Mouse (Mus musculus) forebrain, postnatal 0 days (tissue): ENCODE results near the gene Apopt1. TPM values are rescaled to one million over a fixed set of nuclear protein-coding genes. Genes with fewer than 3 reads are reported as not detected.

ENCODE experiments used
- ATAC-seq: fragments of 200-750 bp; cut with Nextera tagmentation; 2 replicates; pipeline ENCODE4 v1.8.0; 2017; ENCODE audit warnings: mild to moderate bottlenecking, moderate library complexity
- DNase-seq: peaks from one replicate; pipeline ENCODE4 v3.0.0-alpha.2; 2015
- H3K27ac ChIP-seq: fragments of 300-500 bp; sonication (generic); 2 replicates; pipeline ENCODE4 v1.5.1; 2014; ENCODE audit warnings: low read depth, mild to moderate bottlenecking, antibody characterized with exemption, low read length, moderate library complexity, mixed read lengths
- H3K27me3 ChIP-seq: fragments of 300-500 bp; sonication (generic); 2 replicates; pipeline ENCODE4 v1.6.1; 2014; ENCODE audit warnings: mild to moderate bottlenecking, low read length, mixed read lengths; ENCODE audit not compliant: insufficient read depth
- H3K36me3 ChIP-seq: fragments of 300-500 bp; sonication (generic); 2 replicates; pipeline ENCODE4 v1.6.1; 2014; ENCODE audit warnings: mild to moderate bottlenecking, moderate library complexity; ENCODE audit not compliant: insufficient read depth
- H3K4me1 ChIP-seq: fragments of 300-500 bp; sonication (generic); 2 replicates; pipeline ENCODE4 v1.6.1; 2014; ENCODE audit warnings: antibody characterized with exemption; ENCODE audit not compliant: insufficient read depth
- H3K4me2 ChIP-seq: fragments of 300-500 bp; sonication (generic); 2 replicates; pipeline ENCODE4 v1.6.1; 2014; ENCODE audit warnings: low read depth, mild to moderate bottlenecking, moderate library complexity
- H3K4me3 ChIP-seq: fragments of 300-500 bp; sonication (generic); 2 replicates; pipeline ENCODE4 v1.5.1; 2014; ENCODE audit warnings: low read depth, low read length, mixed read lengths
- H3K9ac ChIP-seq: fragments of 300-500 bp; sonication (generic); 2 replicates; pipeline ENCODE4 v1.6.1; 2014; ENCODE audit warnings: mild to moderate bottlenecking
- H3K9me3 ChIP-seq: fragments of 300-500 bp; sonication (generic); 2 replicates; pipeline ENCODE4 v1.6.1; 2016; ENCODE audit warnings: low read length
- CTCF ChIP-seq: sonication (generic); IDR thresholded peaks from 2 replicates; pipeline ENCODE4 v1.5.1; 2016; ENCODE audit warnings: antibody characterized with exemption, control low read depth, low read depth
- WGBS: fragments of 180-500 bp; shearing (Covaris S2); extraction: QIAGEN DNeasy Blood & Tissue Kit; methylation state at CpG from one replicate; pipeline ENCODE4 v1.1.7; 2014; 5-methylcytosine and 5-hydroxymethylcytosine counted together
- polyA plus RNA-seq: library from polyadenylated mRNA; unstranded; fragments of >200 nt; fragmentation: Nextera tagmentation; extraction: Ambion mirVana; gene quantifications from 2 replicates; pipeline ENCODE4 v1.2.1, GENCODE M21; 2015
- total RNA-seq: library from RNA; depleted of rRNA; stranded (reverse); fragments of >200 nt; gene quantifications from 2 replicates; pipeline ENCODE4 v1.2.3, GENCODE M21; 2014

The Apopt1 gene
- total and polyA plus RNA-seq, 2 experiments from 2014 or later: 27.8 to 59.8 TPM

- no peaks in the 10 kb centered on the region for H3K27me3 ChIP-seq
- peaks cover 7% of the 10 kb centered on the region; the same call in 1 of the 2 replicates for H3K4me1 ChIP-seq
- no peak overlapping the region for H3K9ac ChIP-seq
- TF ChIP-seq CTCF: no peak
- DNase-seq: no peak
- no peaks in the 10 kb centered on the region for H3K36me3 ChIP-seq
- no peak overlapping the region for H3K4me3 ChIP-seq
- no peak for ATAC-seq
- H3K9me3 ChIP-seq: no peaks in the 10 kb centered on the region
- H3K27ac ChIP-seq: no peak overlapping the region
- no peak overlapping the region for H3K4me2 ChIP-seq
Measured at GRCm38 (mm10) chr12:111754710-111755109, 41.6 kb downstream of the Apopt1 start.

DNA sequence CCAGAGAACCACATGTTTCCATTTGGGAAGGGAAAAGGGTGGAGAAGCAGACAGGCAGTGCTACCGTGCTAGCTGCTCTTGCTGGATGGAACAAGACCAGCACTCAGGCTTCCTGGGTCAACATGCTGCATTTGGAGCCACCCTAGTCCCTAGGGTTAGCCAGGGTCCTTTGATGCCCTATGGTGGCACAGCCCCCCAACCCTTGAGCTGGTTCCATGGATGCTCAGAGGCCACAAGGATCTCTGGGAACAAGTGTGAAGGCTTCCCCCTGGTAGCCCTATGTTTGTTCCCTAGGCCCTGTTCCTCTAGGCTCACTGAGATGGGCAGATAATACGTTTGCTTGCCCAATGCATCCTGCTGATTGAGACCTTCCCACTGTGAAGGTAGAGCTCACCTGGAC, 42.2 kb downstream of the Apopt1 start:
- DNase-seq (no peak), ATAC-seq (no peak)
- H3K27me3 ChIP-seq: no peaks in the 10 kb centered on the region
- no peak overlapping the region for H3K4me2 ChIP-seq
- H3K27ac ChIP-seq: no peak overlapping the region
- no peaks in the 10 kb centered on the region for H3K36me3 ChIP-seq
- H3K4me3 ChIP-seq: no peak overlapping the region
- TF ChIP-seq CTCF: no peak
- 57% methylated on average over 2 of the region's 2 CpGs for WGBS
- H3K9ac ChIP-seq: no peak overlapping the region
- H3K4me1 ChIP-seq: peaks cover 12% of the 10 kb centered on the region
- no peaks in the 10 kb centered on the region for H3K9me3 ChIP-seq

GRCm38 (mm10) chr12:111756082-111756697, 43.1 kb downstream of the Apopt1 start:
- H3K27ac ChIP-seq: no peak overlapping the region
- H3K4me2 ChIP-seq: no peak overlapping the region
- no peak overlapping the region for H3K4me3 ChIP-seq
- H3K27me3 ChIP-seq: no peaks in the 10 kb centered on the region
- no peaks in the 10 kb centered on the region for H3K9me3 ChIP-seq
- no peaks in the 10 kb centered on the region for H3K36me3 ChIP-seq
- ATAC-seq (no peak), DNase-seq (no peak)
- no peak overlapping the region for H3K9ac ChIP-seq
- peaks cover 18% of the 10 kb centered on the region for H3K4me1 ChIP-seq
- 71% methylated on average over 4 of the region's 4 CpGs for WGBS
- no peak for TF ChIP-seq CTCF

DNA sequence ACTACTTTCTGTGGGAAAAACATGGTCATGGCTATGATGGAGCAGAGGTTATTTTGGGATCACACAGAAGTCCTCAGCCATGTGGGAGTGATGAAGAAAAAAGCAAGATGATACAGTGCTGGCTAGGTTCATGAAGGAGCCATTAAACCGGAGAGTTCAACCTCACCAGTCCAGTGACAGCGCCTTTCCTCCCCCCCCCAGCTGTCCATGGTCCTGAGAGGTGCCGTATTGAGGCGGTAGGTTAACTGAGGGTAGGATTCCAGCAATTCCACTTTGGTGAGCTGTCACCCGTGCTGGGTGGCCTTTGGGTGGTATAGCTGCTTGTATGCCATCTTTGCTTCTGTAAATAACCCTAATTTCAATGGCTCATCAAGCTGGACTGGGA, 43.6 kb downstream of the Apopt1 start:
- no peaks in the 10 kb centered on the region for H3K36me3 ChIP-seq
- no peak overlapping the region for H3K27ac ChIP-seq
- no peak for TF ChIP-seq CTCF
- ATAC-seq (no peak), DNase-seq (no peak)
- no peak overlapping the region for H3K9ac ChIP-seq
- no peak overlapping the region for H3K4me2 ChIP-seq
- H3K4me3 ChIP-seq: no peak overlapping the region
- H3K4me1 ChIP-seq: peaks cover 18% of the 10 kb centered on the region
- 51% methylated on average over 5 of the region's 5 CpGs for WGBS
- no peaks in the 10 kb centered on the region for H3K27me3 ChIP-seq
- H3K9me3 ChIP-seq: no peaks in the 10 kb centered on the region

DNA sequence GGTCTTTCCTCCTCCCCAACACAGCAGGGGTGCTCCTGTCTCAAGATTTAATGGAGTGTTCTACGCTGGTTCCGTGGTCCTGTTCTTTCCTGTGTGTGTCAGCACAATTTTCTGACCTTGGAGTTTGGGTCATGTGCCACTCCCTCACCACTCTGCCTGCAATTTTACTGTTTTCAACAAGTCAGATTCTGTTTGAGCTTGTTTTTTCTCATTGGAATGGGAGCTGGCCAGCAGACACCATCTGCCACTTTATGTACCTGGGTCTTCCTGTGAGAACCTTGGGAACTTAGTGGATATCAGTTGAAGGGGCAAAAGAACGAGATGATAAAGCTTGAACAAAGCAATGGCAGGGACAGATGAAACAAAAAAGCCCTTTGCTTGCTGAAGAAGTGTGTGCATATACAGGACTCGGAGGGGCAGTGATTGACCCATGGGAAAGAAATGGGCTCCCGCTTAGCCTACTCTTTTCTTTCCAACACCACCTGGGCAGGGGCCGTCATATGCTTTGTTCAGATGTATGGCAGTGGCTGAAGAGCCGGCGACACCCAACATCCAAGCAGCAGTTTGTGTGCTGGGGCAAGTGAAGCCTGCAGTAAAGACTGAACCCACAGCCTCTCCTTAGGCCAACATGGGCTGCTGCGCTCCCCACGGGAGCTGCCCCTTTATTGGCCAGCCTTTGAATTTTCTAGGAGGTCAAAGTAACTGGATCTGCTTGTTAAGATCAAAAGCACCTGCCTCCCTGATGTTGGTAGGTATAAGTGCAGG, 44.7 kb downstream of the Apopt1 start:
- peak overlapping the region; percentile 96 for H3K4me3 ChIP-seq
- H3K36me3 ChIP-seq: 0 out of 2 replicates have a peak, but pooled peaks cover 3% of the 10 kb centered on the region
- H3K4me1 ChIP-seq: peaks cover 18% of the 10 kb centered on the region
- ATAC-seq: no peak
- H3K9ac ChIP-seq: peak overlapping the region; percentile 99
- TF ChIP-seq CTCF: no peak
- H3K27ac ChIP-seq: peak overlapping the region; percentile 95
- H3K27me3 ChIP-seq: no peaks in the 10 kb centered on the region
- DNase-seq: no peak
- 49% methylated on average over 10 of the region's 10 CpGs for WGBS
- peak overlapping the region; percentile 98 for H3K4me2 ChIP-seq
- H3K9me3 ChIP-seq: no peaks in the 10 kb centered on the region

- Histone ChIP-seq H3K36me3 (peaks cover 10% of the 10 kb centered on the region; the same call in 1 of the 2 replicates), H3K9ac (peak within 1 kb of the TSS; percentile 99), H3K27ac (peak within 1 kb of the TSS; percentile 95), H3K4me2 (peak within 1 kb of the TSS; percentile 98), H3K4me3 (peak within 1 kb of the TSS; percentile 96), H3K9me3 (no peaks in the 10 kb centered on the region), H3K27me3 (no peaks in the 10 kb centered on the region), H3K4me1 (peaks cover 18% of the 10 kb centered on the region)
- no peak for TF ChIP-seq CTCF
- peak; percentile 90 for ATAC-seq
- WGBS: 4% methylated on average over 72 of the region's 85 CpGs
- peak; percentile 91 for DNase-seq
Measured at GRCm38 (mm10) chr12:111758381-111759175, 45.5 kb downstream of the Apopt1 start, which contains the start of gene Klc1. TSS of gene Klc1 (plus strand) at chr12:111758849.
